ENCODE assay signal across 27 mouse cellular contexts in genomic region chr17:17391823-17392222, GRCm38 (mm10). TPM values are rescaled to one million over a fixed set of nuclear protein-coding genes. Genes with fewer than 3 reads are reported as not detected.
DNase-seq lines count a peak whose midpoint lies in the region; ATAC-seq and TF ChIP-seq lines count a peak whose summit lies in the region.
"Had no signal": no experiment of that assay in that cellular context is flagged by ENCODE, and none has a peak within 500 bp of the region (broad histone marks: within the 10 kb centered on the region; RNA-seq: fewer than 3 reads in every experiment).

No protein-coding gene starts in this region.

- H3K27ac ChIP-seq in MEL (ENCODE audit: control insufficient read depth, low read depth, low read length): no peak overlapping the region
- H3K27ac ChIP-seq: embryonic facial prominence, embryonic 13.5 days; forebrain, embryonic 12.5 days; heart, embryonic 13.5 days; hindbrain, embryonic 10.5 days; kidney, embryonic 15.5 days; limb, embryonic 13.5 days; neural tube, embryonic 12.5 days; stomach, postnatal 0 days had no signal

- H3K4me3 ChIP-seq in MEL (ENCODE audit: control insufficient read depth in 1 of 2, insufficient read depth in 1 of 2, low read depth in 2 of 2, low read length in 2 of 2): no peak overlapping the region
- H3K4me3 ChIP-seq: embryonic facial prominence, embryonic 13.5 days; forebrain, embryonic 12.5 days; heart, embryonic 13.5 days; hindbrain, embryonic 10.5 days; kidney, embryonic 15.5 days; limb, embryonic 13.5 days; myocyte; neural tube, embryonic 12.5 days had no signal

- peak; percentile 6 for DNase-seq in thymus, postnatal 0 days (ENCODE audit: low spot score)
- DNase-seq in thymus, postnatal 14 days: no peak
- peak; percentile 90 for DNase-seq in MEL (ENCODE audit: low read depth, low spot score)
- no peak for DNase-seq in ovary, postnatal 10 days (ENCODE audit: low spot score)
- no peak for DNase-seq in frontal cortex, postnatal 10 days (ENCODE audit: low spot score in 2 of 2)
- DNase-seq: adrenal gland, adult 8-10 months; cerebellum, adult 9-10 months; cerebellum, postnatal 36 days; heart, postnatal 10 days; kidney, adult 18-20 months; kidney, postnatal 25 days; lung, postnatal 4 days; right cerebral cortex, postnatal 4 days; thymus, adult 18-20 months; thymus, postnatal 4 days had no signal

- TF ChIP-seq POLR2A in MEL (IDR thresholded peaks at IDR 0.05; ENCODE audit: control insufficient read depth in 1 of 2, insufficient read depth in 1 of 2, low read depth in 1 of 2, low read length in 2 of 2, poor library complexity in 1 of 2): no peak

- peaks cover 3 to 11% of the 10 kb centered on the region in 2 experiments for H3K4me1 ChIP-seq in MEL (ENCODE audit: control insufficient read depth in 1 of 2, insufficient read depth in 2 of 2, low read length in 2 of 2)
- H3K4me1 ChIP-seq: embryonic facial prominence, embryonic 13.5 days; heart, embryonic 13.5 days; hindbrain, embryonic 10.5 days; kidney, embryonic 15.5 days; limb, embryonic 13.5 days; neural tube, embryonic 12.5 days had no signal

- peak; percentile 77 for ATAC-seq in hematopoietic stem cell, adult 5-6 weeks (replicated peaks in 1 of 2; ENCODE audit: insufficient read depth in 1 of 2, low FRiP score in 2 of 2, low TSS enrichment in 1 of 2, low read depth in 1 of 2, poor library complexity in 2 of 2, severe bottlenecking in 2 of 2)
- ATAC-seq: hindbrain, embryonic 16.5 days; midbrain, embryonic 16.5 days had no signal

- TF ChIP-seq RAD21 in MEL (IDR thresholded peaks at IDR 0.05; ENCODE audit: low read depth, low read length): no peak; the same call in 1 of the 2 replicates

- peak; percentile 63 to 91 for TF ChIP-seq EP300 in MEL (IDR thresholded peaks at IDR 0.05; ENCODE audit: low read depth in 1 of 2, low read length in 2 of 2)

- H3K9me3 ChIP-seq in MEL (replicated peaks; ENCODE audit: insufficient read depth, low read length): no peaks in the 10 kb centered on the region
- H3K9me3 ChIP-seq: embryonic facial prominence, embryonic 13.5 days; forebrain, embryonic 12.5 days; heart, embryonic 13.5 days; hindbrain, embryonic 10.5 days; kidney, embryonic 15.5 days; limb, embryonic 13.5 days; neural tube, embryonic 12.5 days had no signal

- no peaks in the 10 kb centered on the region for H3K27me3 ChIP-seq in MEL (ENCODE audit: control insufficient read depth in 1 of 2, insufficient read depth in 2 of 2, low read length in 2 of 2)
- H3K27me3 ChIP-seq: embryonic facial prominence, embryonic 13.5 days; forebrain, embryonic 12.5 days; heart, embryonic 13.5 days; kidney, embryonic 15.5 days; limb, embryonic 13.5 days; neural tube, embryonic 12.5 days had no signal

- peaks cover 10 to 13% of the 10 kb centered on the region in 2 experiments for H3K36me3 ChIP-seq in MEL (ENCODE audit: control insufficient read depth in 1 of 2, insufficient read depth in 2 of 2, low read length in 2 of 2)

- no peak for TF ChIP-seq CTCF in MEL (IDR thresholded peaks at IDR 0.05 in 2 of 3, conservative IDR thresholded peaks at IDR 0.05 in 1 of 3; ENCODE audit: control insufficient read depth in 1 of 3, insufficient read depth in 1 of 3, low read depth in 2 of 3, low read length in 3 of 3, poor library complexity in 1 of 3, severe bottlenecking in 1 of 3)

- no peak overlapping the region for H3K9ac ChIP-seq in MEL (ENCODE audit: control insufficient read depth, low read depth, low read length, poor library complexity, severe bottlenecking)
- H3K9ac ChIP-seq: embryonic facial prominence, embryonic 13.5 days; forebrain, embryonic 12.5 days; heart, embryonic 13.5 days; kidney, embryonic 15.5 days; limb, embryonic 13.5 days; neural tube, embryonic 12.5 days had no signal

- H3K79me2 ChIP-seq in MEL (ENCODE audit: control insufficient read depth, insufficient read depth, low read length, poor library complexity): peaks cover 4% of the 10 kb centered on the region; the same call in 1 of the 2 replicates

TF ChIP-seq in MEL, 35 proteins besides CTCF, POLR2A, EP300 and RAD21:
- TF ChIP-seq TAL1 (IDR thresholded peaks at IDR 0.05; ENCODE audit: low read length) (peak; percentile 57), GATA1 (IDR thresholded peaks at IDR 0.05; ENCODE audit: low read depth, low read length) (peak; percentile 87), USF1 (IDR thresholded peaks at IDR 0.05; ENCODE audit: low read depth, low read length) (no peak), HCFC1 (IDR thresholded peaks at IDR 0.05; ENCODE audit: low read depth, low read length) (no peak), SIN3A (IDR thresholded peaks at IDR 0.05; ENCODE audit: low read length) (no peak), MYB (IDR thresholded peaks at IDR 0.05; ENCODE audit: low read depth, low read length) (no peak), NELFE (IDR thresholded peaks at IDR 0.05; ENCODE audit: low read depth, low read length) (no peak), JUND (IDR thresholded peaks at IDR 0.05; ENCODE audit: low read depth, low read length) (no peak), CHD2 (IDR thresholded peaks at IDR 0.05; ENCODE audit: low read length) (no peak), ETS1 (IDR thresholded peaks at IDR 0.05; ENCODE audit: low read depth, low read length) (peak; percentile 68), MAX (IDR thresholded peaks at IDR 0.05; ENCODE audit: low read length) (no peak), MAFK (IDR thresholded peaks at IDR 0.05; ENCODE audit: borderline replicate concordance, low read depth, low read length) (no peak; the same call in 1 of the 2 replicates), TCF12 (IDR thresholded peaks at IDR 0.05; ENCODE audit: low read depth, low read length) (peak; percentile 52; the same call in 1 of the 2 replicates), MAZ (IDR thresholded peaks at IDR 0.05; ENCODE audit: low read depth, low read length) (no peak), UBTF (IDR thresholded peaks at IDR 0.05; ENCODE audit: borderline replicate concordance, insufficient read depth, low read depth, low read length) (no peak), CHD1 (IDR thresholded peaks at IDR 0.05; ENCODE audit: low read depth, low read length) (no peak), KAT2A (conservative IDR thresholded peaks at IDR 0.05; ENCODE audit: low read depth, low read length) (no peak), TBP (IDR thresholded peaks at IDR 0.05; ENCODE audit: low read depth, low read length) (0 out of 2 replicates have a peak, but pooled peaks have one; percentile 37), SMC3 (IDR thresholded peaks at IDR 0.05; ENCODE audit: low read depth, low read length) (peak; percentile 31), MYC (IDR thresholded peaks at IDR 0.05; ENCODE audit: low read depth, low read length) (0 out of 2 replicates have a peak, but pooled peaks have one; percentile 44), GABPA (IDR thresholded peaks at IDR 0.05; ENCODE audit: low read depth, low read length) (no peak), NRF1 (IDR thresholded peaks at IDR 0.05; ENCODE audit: insufficient read depth, low read depth, low read length, poor library complexity, severe bottlenecking) (no peak), BHLHE40 (IDR thresholded peaks at IDR 0.05; ENCODE audit: borderline replicate concordance, low read depth, low read length) (no peak), MXI1 (IDR thresholded peaks at IDR 0.05; ENCODE audit: low read depth, low read length) (no peak), MEF2A (IDR thresholded peaks at IDR 0.05; ENCODE audit: extremely low read depth, insufficient replicate concordance, low read depth, low read length, poor library complexity, severe bottlenecking) (no peak), ZNF384 (IDR thresholded peaks at IDR 0.05; ENCODE audit: low read depth, low read length) (no peak), POLR2AphosphoS2 (IDR thresholded peaks at IDR 0.05; ENCODE audit: low read length) (no peak), ZC3H11A (IDR thresholded peaks at IDR 0.05; ENCODE audit: low read depth, low read length) (0 out of 2 replicates have a peak, but pooled peaks have one; percentile 11), RCOR1 (IDR thresholded peaks at IDR 0.05; ENCODE audit: low read depth, low read length) (peak; percentile 97), POLR2AphosphoS5 (IDR thresholded peaks at IDR 0.05; ENCODE audit: borderline replicate concordance, low read depth, low read length) (no peak), ELF1 (IDR thresholded peaks at IDR 0.05; ENCODE audit: low read depth, low read length) (no peak), ZKSCAN1 (IDR thresholded peaks at IDR 0.05; ENCODE audit: low read depth, low read length) (no peak), ZMIZ1 (IDR thresholded peaks at IDR 0.05; ENCODE audit: low read depth, low read length) (no peak), E2F4 (IDR thresholded peaks at IDR 0.05; ENCODE audit: borderline replicate concordance, low read depth, low read length) (no peak), USF2 (IDR thresholded peaks at IDR 0.05; ENCODE audit: borderline replicate concordance in 1 of 2, insufficient read depth in 1 of 2, low read depth in 1 of 2, low read length in 2 of 2) (no peak)

RNA-seq across cellular contexts. Expression of gene Lix1, which starts 10.6 kb away (rescaled TPM):
- polyA plus RNA-seq in thymus, postnatal 0 days (2015; fragmentation: Nextera tagmentation; extraction: Ambion mirVana): 0.24 and 0.36 TPM in 2 replicates
- not detected in 2 replicates for total RNA-seq in MEL (2012; rRNA removed)
- polyA plus RNA-seq in MEL (2012; ENCODE audit: insufficient read depth in 1 of 2, insufficient read length in 2 of 2, low read depth in 1 of 2, low replicate concordance in 2 of 2, missing spikeins in 1 of 2): not detected
- not detected in 2 replicates for total RNA-seq in hematopoietic stem cell, adult 5-6 weeks (2017)

RNA-seq across cellular contexts. Expression of gene Riok2, which starts 17.7 kb away (rescaled TPM):
- 31.2 and 32.0 TPM in 2 replicates for polyA plus RNA-seq in thymus, postnatal 0 days (2015; fragmentation: Nextera tagmentation; extraction: Ambion mirVana)
- total RNA-seq in MEL (2012; rRNA removed): 45.3 and 47.3 TPM in 2 replicates
- 10 to 100 TPM in 1 of 2 experiments, not detected in 1; 43.3 TPM for polyA plus RNA-seq in MEL (2012; ENCODE audit: insufficient read depth in 1 of 2, insufficient read length in 2 of 2, low read depth in 1 of 2, low replicate concordance in 2 of 2, missing spikeins in 1 of 2)
- 82.4 and 90.0 TPM in 2 replicates for total RNA-seq in hematopoietic stem cell, adult 5-6 weeks (2017)

Comparison
In these comparisons a context has a peak if more than half of its experiments do, and no peak if none do; other contexts are left out.
1. DNase-seq: peak in thymus, postnatal 0 days (single experiment) and MEL (single experiment); none in thymus, postnatal 14 days (single experiment), ovary, postnatal 10 days (single experiment) and frontal cortex, postnatal 10 days (0 of 2).